Comparison of ENCODE assay signal across 7 mouse cellular contexts in the genomic region with DNA sequence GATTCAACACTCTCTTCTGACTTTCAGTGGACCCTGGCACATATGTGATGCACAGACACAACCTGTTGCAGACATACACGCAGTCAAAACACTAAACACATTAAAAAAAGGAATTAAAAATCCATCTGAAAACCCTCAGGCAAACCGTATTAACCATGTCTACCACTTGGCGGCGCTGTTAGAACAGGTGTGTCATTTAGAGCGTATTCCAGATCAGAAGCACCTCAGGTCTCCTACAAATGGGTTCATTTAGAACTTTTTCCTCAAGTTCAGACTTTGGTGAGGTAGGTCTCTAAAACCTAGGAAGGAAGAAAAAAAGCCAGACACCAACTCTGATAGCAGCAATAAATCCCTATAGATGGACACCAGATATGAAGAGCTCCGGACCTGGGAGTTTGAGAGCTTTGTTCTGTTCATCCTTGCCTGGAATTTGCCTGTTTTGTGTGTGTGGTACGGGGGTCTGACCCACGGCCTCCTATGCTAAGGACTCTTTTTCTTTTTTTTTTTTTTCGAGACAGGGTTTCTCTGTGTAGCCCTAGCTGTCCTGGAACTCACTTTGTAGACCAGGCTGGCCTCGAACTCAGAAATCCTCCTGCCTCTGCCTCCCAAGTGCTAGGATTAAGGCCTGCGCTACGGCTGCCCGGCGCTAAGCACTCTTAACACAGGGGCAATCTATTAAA. TPM values are rescaled to one million over a fixed set of nuclear protein-coding genes. Genes with fewer than 3 reads are reported as not detected.
DNase-seq lines count a peak whose midpoint lies in the region; ATAC-seq lines count a peak whose summit lies in the region.

No protein-coding gene starts in this region.

- peak; percentile 22; the same call in 1 of the 2 replicates for ATAC-seq in megakaryocyte, adult 5-6 weeks (ENCODE audit: poor library complexity, severe bottlenecking)

- peak; percentile 75 for DNase-seq in T-cell, adult 2 months (ENCODE audit: low spot score)
- peak; percentile 73 for DNase-seq in cerebellum, adult 8-10 months
- peak; percentile 31 to 59 for DNase-seq in frontal cortex, postnatal 10 days (ENCODE audit: low spot score in 2 of 2)
- peak; percentile 94 for DNase-seq in induced T-regulatory cell, adult 2 months (ENCODE audit: low read depth)
- peak; percentile 33 to 47 for DNase-seq in left cerebral cortex, adult 8-10 months (ENCODE audit: low spot score in 2 of 2)
- peak; percentile 45 to 46 for DNase-seq in right cerebral cortex, postnatal 36 days (ENCODE audit: low spot score in 2 of 2)

RNA-seq across cellular contexts. Expression of gene Ilf3, which starts 1.0 kb away (rescaled TPM):
- total RNA-seq in left cerebral cortex, adult 8-10 months (2022): 10 to 100 TPM; 90.2 to 93.1 (median 91.0) TPM
- total RNA-seq in megakaryocyte, adult 5-6 weeks (2015): 21.7 and 22.9 TPM in 2 replicates
- total RNA-seq in megakaryocyte, adult 5-6 weeks (2017): 42.0 and 42.5 TPM in 2 replicates

RNA-seq across cellular contexts. Expression of gene Qtrt1, which starts 45.0 kb away (rescaled TPM):
- 10 to 100 TPM; 17.0 to 28.0 (median 23.5) TPM for total RNA-seq in left cerebral cortex, adult 8-10 months (2022)
- 5.4 and 11.8 TPM in 2 replicates for total RNA-seq in megakaryocyte, adult 5-6 weeks (2015)
- 6.7 and 9.8 TPM in 2 replicates for total RNA-seq in megakaryocyte, adult 5-6 weeks (2017)

RNA-seq across cellular contexts. Expression of gene Slc44a2, which starts 46.2 kb away (rescaled TPM):
- 10 to 100 TPM; 48.0 to 68.9 (median 52.3) TPM for total RNA-seq in left cerebral cortex, adult 8-10 months (2022)
- 112 and 124 TPM in 2 replicates for total RNA-seq in megakaryocyte, adult 5-6 weeks (2015)
- 101 and 116 TPM in 2 replicates for total RNA-seq in megakaryocyte, adult 5-6 weeks (2017)

RNA-seq across cellular contexts. Expression of gene Ap1m2, which starts 54.5 kb away (rescaled TPM):
- total RNA-seq in left cerebral cortex, adult 8-10 months (2022): 1 to 10 TPM; 1.2 to 1.5 (median 1.4) TPM
- 0.31 and 0.32 TPM in 2 replicates for total RNA-seq in megakaryocyte, adult 5-6 weeks (2015)
- 0.92 and 1.6 TPM in 2 replicates for total RNA-seq in megakaryocyte, adult 5-6 weeks (2017)

RNA-seq across cellular contexts. Expression of gene Dnm2, which starts 58.0 kb away (rescaled TPM):
- 10 to 100 TPM; 49.5 to 64.9 (median 60.9) TPM for total RNA-seq in left cerebral cortex, adult 8-10 months (2022)
- 94.9 and 101 TPM in 2 replicates for total RNA-seq in megakaryocyte, adult 5-6 weeks (2015)
- total RNA-seq in megakaryocyte, adult 5-6 weeks (2017): 131 and 144 TPM in 2 replicates

Comparison
In these comparisons a context has a peak if more than half of its experiments do, and no peak if none do; other contexts are left out.
1. Peak in every context shown above with its lines: DNase-seq and ATAC-seq.
2. DNase-seq: peak in every context shown above with its lines; median percentile 94 in induced T-regulatory cell, adult 2 months; 75 in T-cell, adult 2 months; 73 in cerebellum, adult 8-10 months; 46 in right cerebral cortex, postnatal 36 days; 45 in frontal cortex, postnatal 10 days; 40 in left cerebral cortex, adult 8-10 months.